Mouse (Mus musculus) spleen, adult 12 weeks (tissue): ENCODE results near the gene Ltbp1.

ENCODE experiments used
- DNase-seq: peaks from one replicate; pipeline ENCODE4 v3.0.0; 2022; ENCODE audit warnings: low spot score

Ltbp1 gene

DNA sequence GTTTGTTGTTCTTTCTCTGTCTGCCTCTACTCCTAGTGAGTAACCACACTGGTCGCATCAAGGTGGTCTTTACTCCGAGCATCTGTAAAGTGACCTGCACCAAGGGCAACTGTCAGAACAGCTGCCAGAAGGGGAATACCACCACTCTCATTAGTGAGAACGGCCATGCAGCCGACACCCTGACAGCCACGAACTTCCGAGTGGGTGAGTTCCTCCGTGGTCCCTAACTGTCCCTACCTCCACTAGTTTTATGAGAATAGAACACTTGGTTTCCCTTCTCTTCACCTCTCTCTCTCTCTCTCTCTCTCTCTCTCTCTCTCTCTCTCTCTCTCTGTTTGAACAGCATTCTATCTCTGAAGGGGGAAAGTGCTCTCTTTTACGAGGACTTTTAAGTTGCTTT lies 173.6 kb downstream of the Ltbp1 start:
- DNase-seq: no peak

DNA sequence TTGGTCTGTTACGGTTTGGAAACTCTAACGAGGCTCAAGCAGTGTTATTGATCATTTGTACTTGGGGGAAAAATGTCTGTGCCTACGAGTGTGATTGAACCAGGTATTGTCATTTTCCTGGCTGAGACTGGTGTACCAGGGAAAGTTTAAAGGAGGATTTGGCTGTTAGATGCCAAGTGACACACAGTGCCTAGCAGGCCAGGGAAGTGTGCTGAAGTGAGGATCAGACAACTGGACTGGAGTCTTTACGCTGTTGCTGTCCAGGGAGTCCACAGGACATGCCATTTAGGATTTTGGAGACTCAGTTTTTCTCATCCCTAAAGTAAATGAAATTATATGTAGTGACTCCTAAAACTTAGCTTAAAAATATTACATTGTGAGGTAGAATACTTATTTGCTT lies 174.9 kb downstream of the Ltbp1 start:
- no peak for DNase-seq

GRCm38 (mm10) chr17:75180956-75181588 lies 175.7 kb downstream of the Ltbp1 start:
- DNase-seq: no peak

DNA sequence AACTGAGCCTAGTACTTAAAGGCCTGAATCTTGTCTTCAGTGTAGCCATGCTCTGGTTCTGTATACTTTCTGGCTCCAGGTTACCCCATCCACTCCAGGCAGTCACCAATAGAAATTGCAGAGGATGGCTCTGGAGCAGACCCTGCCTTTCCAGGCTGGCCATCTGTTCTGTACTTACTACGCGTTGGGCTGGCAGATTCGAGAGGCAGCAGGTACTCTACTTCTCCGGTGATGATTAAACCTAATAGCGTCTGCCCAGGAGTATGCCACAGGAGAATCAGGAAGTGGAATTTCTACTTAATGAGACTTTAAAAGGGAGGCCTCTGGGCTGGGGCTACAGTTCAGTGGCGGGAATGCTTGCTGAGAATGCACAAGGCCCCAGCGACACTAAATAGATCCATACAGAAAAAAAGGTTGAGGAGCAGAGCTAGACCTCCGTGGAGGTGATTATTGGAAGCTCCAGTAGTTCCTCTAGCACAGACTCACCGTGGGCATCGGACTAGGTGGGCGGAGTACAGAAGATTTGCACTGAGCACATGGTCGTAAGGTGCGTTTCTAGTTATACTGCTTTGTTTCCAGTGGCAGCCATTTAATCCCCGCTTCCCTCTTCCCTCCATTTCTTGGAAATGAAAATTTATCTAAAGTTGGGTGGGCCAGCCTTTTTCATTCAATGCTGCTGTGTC lies 177.1 kb downstream of the Ltbp1 start:
- no peak for DNase-seq

DNA sequence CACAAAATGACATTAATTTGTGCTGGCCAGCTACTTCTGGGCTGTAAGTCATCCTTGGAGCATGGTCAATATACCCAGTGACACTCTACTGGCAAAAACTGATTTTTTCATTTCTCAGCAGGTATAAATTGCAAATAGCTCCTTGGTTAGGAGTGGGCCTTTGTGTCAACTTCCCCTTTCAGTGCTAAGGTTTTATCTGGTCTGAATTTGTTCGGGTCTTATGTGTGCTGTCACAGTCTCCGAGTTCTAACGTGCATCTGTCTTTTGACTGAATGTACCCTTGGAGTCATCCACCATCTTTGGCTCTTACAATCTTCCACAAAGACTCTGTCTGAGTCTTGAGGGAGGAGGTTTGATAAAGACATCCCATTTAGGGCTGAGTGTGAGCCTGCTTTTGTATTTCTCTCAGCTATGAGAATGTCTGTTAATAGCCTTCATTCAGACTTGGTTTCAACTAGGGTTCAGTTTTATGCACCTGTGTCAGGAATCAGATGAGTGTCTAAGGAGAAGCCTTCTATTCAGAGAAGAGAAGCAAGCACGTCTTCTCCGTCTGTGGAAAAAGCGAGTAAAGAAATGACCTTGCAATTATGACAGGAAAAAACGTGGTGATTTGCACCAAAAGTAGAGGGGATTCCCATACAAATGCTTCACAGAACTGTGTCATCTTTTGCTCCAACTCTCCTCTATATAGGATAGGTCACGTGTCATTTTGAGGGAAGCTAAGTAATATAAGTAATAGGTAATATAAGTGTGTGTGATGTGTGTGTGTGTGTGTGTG lies 181.6 kb downstream of the Ltbp1 start:
- no peak for DNase-seq

GRCm38 (mm10) chr17:75196952-75197351 lies 191.6 kb downstream of the Ltbp1 start:
- no peak for DNase-seq

DNA sequence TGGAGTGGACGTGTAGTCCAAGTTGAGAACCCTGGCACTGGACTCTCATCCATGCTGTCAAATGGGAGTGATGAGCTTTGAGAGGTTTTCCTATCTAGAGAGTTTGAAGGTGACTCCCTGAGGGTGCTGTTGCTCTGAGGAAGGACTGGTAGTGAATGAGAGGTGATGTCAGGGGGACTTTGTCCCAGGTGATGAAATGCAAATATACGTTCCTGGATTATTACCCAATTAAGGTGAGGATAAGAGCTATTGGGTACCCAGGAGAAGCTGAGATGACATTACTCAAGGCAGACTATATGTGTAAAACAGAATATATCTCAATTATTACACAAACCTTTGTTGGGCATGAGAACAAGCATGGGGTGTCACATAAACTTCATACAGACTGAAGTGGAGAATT lies 193.4 kb downstream of the Ltbp1 start:
- DNase-seq: no peak

- DNase-seq: no peak
These were observed 194.3 kb downstream of the Ltbp1 start for GRCm38 (mm10) chr17:75199694-75200093.

- DNase-seq: no peak
These were observed 196.9 kb downstream of the Ltbp1 start for GRCm38 (mm10) chr17:75202314-75202713.

DNA sequence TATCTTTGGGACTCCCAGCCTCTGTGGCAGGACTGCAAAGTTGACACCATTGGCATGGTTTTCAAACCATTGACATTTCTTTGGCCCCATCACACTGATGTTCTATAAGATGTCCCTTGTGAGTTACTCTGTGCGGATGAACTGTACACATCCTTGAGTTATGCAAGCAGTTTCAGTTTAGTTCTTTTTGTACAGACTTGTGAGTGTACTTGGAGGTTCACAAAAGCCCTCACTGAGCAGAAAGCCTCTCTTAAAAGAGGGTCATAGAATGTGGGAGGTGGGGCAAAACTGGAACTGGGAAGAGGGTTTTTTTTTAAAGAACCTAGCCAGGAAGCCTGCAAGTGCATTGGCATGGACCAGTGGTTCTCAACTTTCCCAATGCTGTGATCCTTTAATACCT lies 198.7 kb downstream of the Ltbp1 start:
- no peak for DNase-seq

- no peak for DNase-seq
These were observed 200.9 kb downstream of the Ltbp1 start for GRCm38 (mm10) chr17:75206281-75206680.

GRCm38 (mm10) chr17:75208164-75208698 lies 202.9 kb downstream of the Ltbp1 start:
- no peak for DNase-seq

- no peak for DNase-seq
These were observed 205.2 kb downstream of the Ltbp1 start for GRCm38 (mm10) chr17:75210526-75210925.

DNA sequence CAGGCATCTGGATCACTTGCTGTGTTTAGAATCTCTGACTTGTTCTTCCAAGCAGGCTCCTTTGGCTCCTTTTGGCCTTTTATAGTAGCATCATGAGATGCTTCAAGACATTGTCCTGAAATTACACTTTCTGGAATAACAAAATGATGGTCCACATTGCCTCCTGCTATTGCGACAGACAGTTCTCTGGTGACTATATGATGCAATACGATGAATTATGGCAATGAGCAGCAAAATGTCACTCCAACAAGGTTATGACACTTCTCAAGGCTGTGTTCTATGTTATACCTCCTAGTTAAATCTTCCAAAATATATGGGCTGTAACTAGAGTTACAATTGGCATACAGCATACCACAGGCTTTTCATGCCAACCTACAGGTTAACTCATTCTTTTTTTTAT lies 211.0 kb downstream of the Ltbp1 start:
- DNase-seq: no peak

- no peak for DNase-seq
These were observed 213.3 kb downstream of the Ltbp1 start for GRCm38 (mm10) chr17:75218700-75219099.

- DNase-seq: no peak
These were observed 223.0 kb downstream of the Ltbp1 start for GRCm38 (mm10) chr17:75228321-75228720.

DNA sequence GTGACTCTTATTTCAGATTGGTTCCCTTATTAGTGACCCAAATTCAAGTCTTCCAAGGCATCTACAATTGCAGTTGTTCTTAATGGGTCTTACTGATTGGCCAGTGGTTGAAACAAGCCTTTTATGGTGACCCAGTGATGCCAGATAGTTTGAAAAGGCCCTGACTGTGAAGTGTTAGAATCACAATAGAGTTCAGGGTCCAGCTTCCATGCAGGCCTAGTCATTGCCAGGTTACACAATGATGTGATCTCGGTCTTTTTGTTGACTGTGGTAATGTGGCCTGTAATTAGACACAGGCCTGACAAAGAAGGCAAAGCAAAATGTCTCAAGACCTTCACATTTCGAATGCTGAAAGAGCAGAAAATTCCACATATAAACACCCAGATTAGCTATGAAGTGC lies 227.8 kb downstream of the Ltbp1 start:
- no peak for DNase-seq

DNA sequence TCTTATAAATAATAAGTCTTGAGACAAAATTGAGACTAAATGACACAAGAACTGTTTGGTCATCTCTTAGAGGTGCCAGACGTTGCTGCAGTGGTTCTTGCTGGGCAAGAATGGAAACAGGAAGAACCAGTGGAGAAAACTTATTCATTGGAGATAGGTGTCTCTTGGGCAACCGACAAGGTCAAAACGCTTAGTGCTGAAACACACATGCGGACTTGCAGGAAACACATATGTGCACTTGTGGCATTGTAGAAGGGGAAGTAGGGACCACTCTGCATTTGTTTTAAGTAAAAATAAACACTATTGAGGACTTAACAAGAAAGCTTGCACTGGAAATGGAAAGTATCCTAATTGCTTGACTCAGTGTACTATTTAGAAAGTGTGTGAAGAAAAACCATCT lies 228.6 kb downstream of the Ltbp1 start:
- no peak for DNase-seq

DNA sequence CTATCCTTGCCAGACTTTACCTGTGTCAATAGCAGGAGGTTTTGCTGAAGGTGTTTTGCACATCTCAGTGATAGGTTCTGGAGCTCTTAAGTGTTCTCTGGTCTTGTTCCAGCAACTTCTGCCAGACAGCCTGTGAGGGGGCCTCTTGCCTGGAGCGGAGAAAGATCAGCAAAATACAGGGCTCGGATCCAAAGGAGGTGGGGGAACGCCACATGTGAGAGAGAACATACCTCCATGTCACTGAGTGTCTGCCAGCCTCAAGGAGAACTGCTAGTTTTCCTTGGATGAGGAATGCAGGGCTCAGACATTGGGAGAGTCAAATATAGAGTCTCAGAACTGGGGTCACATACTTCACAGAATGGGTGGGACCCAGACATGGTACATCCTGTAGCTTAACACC lies 230.4 kb downstream of the Ltbp1 start:
- DNase-seq: no peak

DNA sequence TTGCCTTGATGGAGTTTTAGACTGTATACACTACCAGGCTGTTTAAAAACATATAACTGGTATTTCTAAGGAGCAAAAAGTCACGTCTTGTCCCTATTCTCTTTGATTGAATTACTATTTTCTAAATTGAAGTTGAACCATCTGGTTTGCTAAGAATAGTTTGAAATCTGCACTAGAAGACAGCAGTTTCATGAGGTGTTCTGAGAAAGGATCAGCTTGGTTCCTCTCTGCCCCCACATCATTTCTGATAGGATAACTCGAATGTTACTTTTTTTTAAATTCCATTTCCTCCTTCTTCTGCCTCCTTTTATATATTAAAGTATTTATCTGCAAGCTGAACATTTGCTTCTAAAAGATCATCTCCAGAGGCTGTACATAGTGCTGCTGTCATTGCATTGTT lies 231.2 kb downstream of the Ltbp1 start:
- no peak for DNase-seq

- DNase-seq: no peak
These were observed 232.1 kb downstream of the Ltbp1 start for GRCm38 (mm10) chr17:75237456-75237855.

- DNase-seq: no peak
These were observed 233.3 kb downstream of the Ltbp1 start for GRCm38 (mm10) chr17:75238655-75239054.

- DNase-seq: no peak
These were observed 234.2 kb downstream of the Ltbp1 start for GRCm38 (mm10) chr17:75239545-75239944.
